In genomic region chr12:98258845-98259517, GRCm38 (mm10) we compare ENCODE assay signal across 8 mouse cellular contexts. TPM values are rescaled to one million over a fixed set of nuclear protein-coding genes. Genes with fewer than 3 reads are reported as not detected.
DNase-seq lines count a peak whose midpoint lies in the region; ATAC-seq and TF ChIP-seq lines count a peak whose summit lies in the region.

TSS of gene Galc (minus strand) at chr12:98259459.

- peak within 1 kb of the TSS; percentile 76 for H3K4me3 ChIP-seq in hindbrain, embryonic 10.5 days
- peak within 1 kb of the TSS; percentile 86 for H3K4me3 ChIP-seq in lung, embryonic 15.5 days
- H3K4me3 ChIP-seq in olfactory bulb, adult 2 months (ENCODE audit: insufficient read depth, low read depth, low read length) = peak within 1 kb of the TSS; percentile 88

- TF ChIP-seq CTCF in olfactory bulb, adult 2 months (IDR thresholded peaks at IDR 0.05; ENCODE audit: insufficient read depth, low read depth, low read length) = no peak

- ATAC-seq in lung, embryonic 15.5 days (ENCODE audit: borderline replicate concordance, extremely low read depth, low FRiP score, low TSS enrichment) = peak; percentile 95

- H3K9ac ChIP-seq in lung, embryonic 15.5 days = peak within 1 kb of the TSS; percentile 95

- WGBS in hindbrain, embryonic 10.5 days = under 1% methylated on average over 76 of the region's 76 CpGs
- under 1% methylated on average over 76 of the region's 76 CpGs for WGBS in lung, embryonic 15.5 days
- WGBS in olfactory bulb, adult 2 months = under 1% methylated on average over 76 of the region's 76 CpGs

- no peaks in the 10 kb centered on the region for H3K9me3 ChIP-seq in hindbrain, embryonic 10.5 days
- no peaks in the 10 kb centered on the region for H3K9me3 ChIP-seq in lung, embryonic 15.5 days

- peaks cover 13% of the 10 kb centered on the region for H3K4me1 ChIP-seq in hindbrain, embryonic 10.5 days (replicated peaks)
- peaks cover 9% of the 10 kb centered on the region; the same call in 1 of the 2 replicates for H3K4me1 ChIP-seq in lung, embryonic 15.5 days
- peaks cover 2% of the 10 kb centered on the region; the same call in 1 of the 2 replicates for H3K4me1 ChIP-seq in olfactory bulb, adult 2 months (ENCODE audit: control insufficient read depth, insufficient read depth, low read length)

- TF ChIP-seq POLR2A in olfactory bulb, adult 2 months (IDR thresholded peaks at IDR 0.05; ENCODE audit: insufficient read depth, low read depth, low read length) = peak; percentile 47; the same call in 1 of the 2 replicates

- peaks cover 13% of the 10 kb centered on the region; the same call in 1 of the 2 replicates for H3K36me3 ChIP-seq in hindbrain, embryonic 10.5 days
- no peaks in the 10 kb centered on the region for H3K36me3 ChIP-seq in lung, embryonic 15.5 days

- H3K27me3 ChIP-seq in hindbrain, embryonic 10.5 days (ENCODE audit: insufficient read depth, poor library complexity, severe bottlenecking) = no peaks in the 10 kb centered on the region
- no peaks in the 10 kb centered on the region for H3K27me3 ChIP-seq in lung, embryonic 15.5 days

- H3K4me2 ChIP-seq in lung, embryonic 15.5 days = peak within 1 kb of the TSS; percentile 67

- H3K27ac ChIP-seq in hindbrain, embryonic 10.5 days = peak within 1 kb of the TSS; percentile 99
- peak within 1 kb of the TSS; percentile 93 for H3K27ac ChIP-seq in lung, embryonic 15.5 days
- peak within 1 kb of the TSS; percentile 95 for H3K27ac ChIP-seq in olfactory bulb, adult 2 months (ENCODE audit: insufficient read depth, low read depth, low read length)

- peak; percentile 95 for DNase-seq in NIH3T3 (ENCODE audit: low read depth)
- peak; percentile 94 for DNase-seq in cerebellum, adult 9-11 months
- peak; percentile 69 to 90 for DNase-seq in frontal cortex, adult 2 months (ENCODE audit: extremely low spot score in 1 of 2, low spot score in 1 of 2)
- peak; percentile 90 for DNase-seq in hindbrain, embryonic 10.5 days (ENCODE audit: low spot score)
- DNase-seq in layer of hippocampus, adult 9-10 months (ENCODE audit: low spot score) = peak; percentile 78
- DNase-seq in thymus, adult 18-20 months = peak; percentile 73 to 78

RNA-seq across cellular contexts. Expression of gene Galc, which starts in this region (rescaled TPM):
- 32.7 and 34.5 TPM in 2 replicates for polyA plus RNA-seq in frontal cortex, adult 2 months (2012; rRNA removed)
- 12.8 and 13.9 TPM in 2 replicates for polyA plus RNA-seq in hindbrain, embryonic 10.5 days (2016; fragmentation: Nextera tagmentation; extraction: Ambion mirVana)
- polyA plus RNA-seq in lung, embryonic 15.5 days (2015; fragmentation: Nextera tagmentation; extraction: Ambion mirVana) = 7.7 and 7.8 TPM in 2 replicates
- not detected in 2 replicates for polyA plus RNA-seq in olfactory bulb, adult 2 months (2012; ENCODE audit: insufficient read depth, insufficient read length, low replicate concordance, missing spikeins)

Comparison
In these comparisons a context has a peak if more than half of its experiments do, and no peak if none do; other contexts are left out.
1. Peak in every context shown above with its lines: DNase-seq, ATAC-seq, H3K4me3 ChIP-seq and H3K27ac ChIP-seq.